Mouse (Mus musculus) hindbrain, postnatal 0 days (tissue): Measurements from ENCODE around the gene Pitpnc1. TPM values are rescaled to one million over a fixed set of nuclear protein-coding genes. Genes with fewer than 3 reads are reported as not detected.
A peak's percentile ranks its signal among the peaks of the same experiment; 100 is the strongest.
"Not testable (repeated sequence)": the region's sequence is repeated elsewhere in the genome, so short reads cannot be mapped to it uniquely, and the experiment has no call there.

ENCODE experiments used
- ATAC-seq: fragments of 200-750 bp; cut with Nextera tagmentation; 2 replicates; pipeline ENCODE4 v1.8.0; 2017; ENCODE audit warnings: mild to moderate bottlenecking, moderate TSS enrichment, moderate library complexity
- DNase-seq: peaks from one replicate; pipeline ENCODE4 v3.0.0-alpha.2; 2015; ENCODE audit warnings: low spot score
- H3K27ac ChIP-seq: fragments of 300-500 bp; sonication (generic); 2 replicates; pipeline ENCODE4 v1.5.1; 2014; ENCODE audit warnings: mild to moderate bottlenecking
- H3K27me3 ChIP-seq: fragments of 300-500 bp; sonication (generic); 2 replicates; pipeline ENCODE4 v1.6.1; 2014; ENCODE audit warnings: low read length, mixed read lengths; ENCODE audit not compliant: insufficient read depth
- H3K36me3 ChIP-seq: fragments of 300-500 bp; sonication (generic); 2 replicates; pipeline ENCODE4 v1.6.1; 2014; ENCODE audit warnings: low read length, mixed read lengths; ENCODE audit not compliant: insufficient read depth
- H3K4me1 ChIP-seq: fragments of 300-500 bp; sonication (generic); 2 replicates; pipeline ENCODE4 v1.6.1; 2014; ENCODE audit warnings: antibody characterized with exemption, low read length, mixed read lengths; ENCODE audit not compliant: insufficient read depth
- H3K4me2 ChIP-seq: fragments of 300-500 bp; sonication (generic); 2 replicates; pipeline ENCODE4 v1.6.1; 2014; ENCODE audit warnings: low read depth, mild to moderate bottlenecking, low read length, moderate library complexity, mixed read lengths
- H3K4me3 ChIP-seq: fragments of 300-500 bp; sonication (generic); 2 replicates; pipeline ENCODE4 v1.5.1; 2014; ENCODE audit warnings: low read length
- H3K9ac ChIP-seq: fragments of 300-500 bp; sonication (generic); replicated peaks from 2 replicates; pipeline ENCODE4 v1.6.1; 2014; ENCODE audit warnings: mild to moderate bottlenecking, low read length, moderate library complexity, mixed read lengths
- H3K9me3 ChIP-seq: fragments of 300-500 bp; sonication (generic); 2 replicates; pipeline ENCODE4 v1.6.1; 2016; ENCODE audit warnings: low read length, mixed read lengths
- CTCF ChIP-seq: IDR thresholded peaks from 2 replicates; pipeline ENCODE4 v1.5.1; 2016; ENCODE audit warnings: antibody characterized with exemption, control low read depth, low read depth
- WGBS: fragments of 180-500 bp; shearing (Covaris S2); extraction: QIAGEN DNeasy Blood & Tissue Kit; methylation state at CpG from one replicate; pipeline ENCODE4 v1.1.7; 2014; 5-methylcytosine and 5-hydroxymethylcytosine counted together
- polyA plus RNA-seq: library from polyadenylated mRNA; unstranded; fragments of >200 nt; fragmentation: Nextera tagmentation; extraction: Ambion mirVana; gene quantifications from 2 replicates; pipeline ENCODE4 v1.2.1, GENCODE M21; 2015
- total RNA-seq: library from RNA; depleted of rRNA; stranded (reverse); fragments of >200 nt; gene quantifications from 2 replicates; pipeline ENCODE4 v1.2.3, GENCODE M21; 2014

Gene Pitpnc1
- total and polyA plus RNA-seq, 2 experiments from 2014 or later: 42.2 to 43.6 TPM

DNA sequence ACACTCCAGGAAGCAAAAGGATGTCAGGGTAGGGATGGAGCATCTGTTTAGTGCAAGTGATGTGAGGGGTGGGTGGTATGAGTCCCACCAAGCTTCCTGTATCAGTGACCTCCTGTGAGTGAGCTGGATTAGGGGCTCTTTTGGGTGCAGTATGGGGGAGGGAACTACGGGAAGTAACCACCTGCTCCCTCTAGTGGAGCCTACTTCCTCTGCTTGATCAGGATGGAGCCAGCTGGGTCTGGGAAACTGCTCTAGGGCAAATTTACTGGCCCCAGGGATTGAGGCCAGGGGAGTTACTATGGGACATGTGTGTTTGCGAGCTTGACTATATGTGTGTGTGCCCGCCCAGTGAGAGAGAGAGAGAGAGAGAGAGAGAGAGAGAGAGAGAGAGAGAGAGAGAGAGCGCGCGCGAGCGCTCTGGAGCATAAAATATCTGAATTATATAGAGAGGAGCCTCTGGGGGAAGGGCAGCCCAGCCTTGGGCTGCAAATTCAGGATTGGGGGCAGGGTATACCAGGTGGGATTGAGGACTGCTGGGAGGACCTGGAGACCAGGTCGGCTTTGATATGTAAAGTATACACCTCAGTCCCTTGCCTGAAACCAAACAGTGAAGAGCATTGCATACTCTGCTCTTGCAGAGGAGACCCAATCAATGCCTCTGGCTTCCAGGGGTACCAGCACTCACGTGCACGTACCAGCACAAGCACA lies 39.3 kb upstream of the Pitpnc1 start:
- peak; percentile 80 for ATAC-seq
- peak; percentile 58 for TF ChIP-seq CTCF
- H3K9me3 ChIP-seq: no peaks in the 10 kb centered on the region

DNA sequence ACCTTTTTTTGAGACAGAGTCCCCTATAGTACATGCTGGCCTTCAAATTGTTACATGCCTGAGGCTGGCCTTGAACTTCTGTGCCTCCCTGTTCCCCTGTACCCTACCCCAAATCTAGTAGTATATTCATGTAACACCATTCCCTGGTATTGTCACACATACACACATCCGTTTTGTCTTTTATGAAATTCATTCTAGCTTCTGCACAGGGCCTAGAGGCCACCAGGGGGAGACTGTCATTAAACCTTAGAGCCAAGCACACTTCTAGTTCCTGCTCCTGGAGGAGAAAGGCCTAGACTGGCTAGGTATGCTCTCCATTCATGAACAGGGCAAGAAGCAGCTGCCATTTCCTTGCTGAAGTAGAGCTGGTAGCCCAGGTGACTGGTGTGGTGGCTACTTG lies 35.8 kb upstream of the Pitpnc1 start:
- ATAC-seq: no peak

More for the DNA sequence above, 39.3 kb upstream of the Pitpnc1 start:
- Histone ChIP-seq H3K27ac (no peak overlapping the region), H3K36me3 (no peaks in the 10 kb centered on the region), H3K27me3 (no peaks in the 10 kb centered on the region), H3K4me2 (peak overlapping the region; percentile 36), H3K9ac (no peak overlapping the region), H3K4me1 (no peaks in the 10 kb centered on the region), H3K4me3 (no peak overlapping the region)
- DNase-seq: peak; percentile 73
- 21% methylated on average over 11 of the region's 11 CpGs for WGBS

DNA sequence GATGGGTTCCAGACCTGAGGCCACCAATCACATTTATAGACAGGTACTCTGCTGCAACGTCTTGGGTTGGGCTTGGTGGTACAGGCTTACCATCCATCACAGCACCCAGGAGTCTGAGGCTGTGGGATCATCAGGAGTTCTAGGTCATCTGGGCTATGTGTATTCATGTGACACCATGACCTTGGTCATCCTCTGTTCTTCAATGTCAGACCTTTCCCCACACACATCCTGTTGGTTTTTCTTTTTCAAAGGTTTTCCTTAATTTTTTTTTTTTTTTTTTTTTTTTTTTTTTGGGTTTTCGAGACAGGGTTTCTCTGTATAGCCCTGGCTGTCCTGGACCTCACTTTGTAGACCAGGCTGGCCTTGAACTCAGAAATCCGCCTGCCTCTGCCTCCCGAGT lies 33.9 kb upstream of the Pitpnc1 start:
- H3K27me3 ChIP-seq, H3K36me3 ChIP-seq, H3K4me3 ChIP-seq, H3K9me3 ChIP-seq, DNase-seq, H3K4me1 ChIP-seq, ATAC-seq, H3K4me2 ChIP-seq, H3K9ac ChIP-seq, H3K27ac ChIP-seq: not testable (repeated sequence)
- WGBS: 93% methylated on average over 3 of the region's 4 CpGs

More for the DNA sequence above, 35.8 kb upstream of the Pitpnc1 start:
- H3K4me3 ChIP-seq: no peak overlapping the region
- no peaks in the 10 kb centered on the region for H3K36me3 ChIP-seq
- 63% methylated on average over 1 of the region's 1 CpGs for WGBS
- peak; percentile 60 for TF ChIP-seq CTCF
- no peaks in the 10 kb centered on the region for H3K4me1 ChIP-seq
- H3K27me3 ChIP-seq: no peaks in the 10 kb centered on the region
- H3K4me2 ChIP-seq: no peak overlapping the region
- H3K9me3 ChIP-seq: no peaks in the 10 kb centered on the region
- H3K9ac ChIP-seq: no peak overlapping the region
- H3K27ac ChIP-seq: no peak overlapping the region
- DNase-seq: peak; percentile 23

DNA sequence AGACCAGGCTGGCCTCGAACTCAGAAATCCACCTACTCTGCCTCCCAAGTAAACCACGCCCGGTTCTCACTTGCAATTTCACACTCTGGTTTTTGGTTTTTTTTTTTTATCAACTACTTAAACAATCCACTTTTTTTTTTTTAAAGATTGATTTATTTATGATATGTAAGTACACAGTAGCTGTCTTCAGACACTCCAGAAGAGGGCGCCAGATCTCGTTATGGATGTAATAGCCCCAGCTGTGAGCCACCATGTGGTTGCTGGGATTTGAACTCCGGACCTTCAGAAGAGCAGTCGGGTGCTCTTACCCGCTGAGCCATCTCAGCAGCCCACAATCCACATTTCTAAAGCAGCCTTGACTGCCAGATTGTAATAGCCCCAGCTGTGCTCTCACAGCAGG lies 32.3 kb upstream of the Pitpnc1 start:
- Histone ChIP-seq H3K36me3 (peaks cover 8% of the 10 kb centered on the region), H3K9ac (no peak overlapping the region), H3K27me3 (no peaks in the 10 kb centered on the region), H3K4me2 (no peak overlapping the region), H3K9me3 (no peaks in the 10 kb centered on the region), H3K4me3 (no peak overlapping the region), H3K4me1 (no peaks in the 10 kb centered on the region), H3K27ac (no peak overlapping the region)
- no peak for DNase-seq
- ATAC-seq: no peak
- WGBS: 85% methylated on average over 8 of the region's 8 CpGs
- TF ChIP-seq CTCF: 0 out of 2 replicates have a peak, but pooled peaks have one; percentile 12

DNA sequence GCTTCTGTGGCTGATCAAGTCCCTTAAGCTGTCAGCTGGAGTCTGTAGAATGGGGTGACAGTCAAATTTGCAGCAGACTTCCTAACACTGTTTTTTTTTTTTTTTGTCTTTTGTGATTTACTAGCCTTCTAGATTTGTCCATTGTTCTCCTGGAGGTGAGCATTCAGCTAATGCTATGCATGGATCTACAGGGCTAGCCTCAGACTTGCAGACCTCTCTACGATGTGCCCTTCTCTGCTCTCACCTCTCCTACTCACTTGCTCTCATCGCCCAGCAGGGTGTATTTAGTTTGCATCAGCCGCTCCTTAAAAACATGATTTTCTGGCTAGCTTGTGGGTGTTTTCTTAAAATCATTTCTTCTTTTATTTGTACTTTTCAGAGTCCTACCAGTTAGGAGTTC lies 13.8 kb upstream of the Pitpnc1 start:
- H3K9me3 ChIP-seq: no peaks in the 10 kb centered on the region
- DNase-seq (no peak), ATAC-seq (no peak)
- no peak overlapping the region for H3K4me2 ChIP-seq
- H3K27ac ChIP-seq: no peak overlapping the region
- H3K9ac ChIP-seq: no peak overlapping the region
- TF ChIP-seq CTCF: no peak
- no peaks in the 10 kb centered on the region for H3K27me3 ChIP-seq
- peaks cover 26% of the 10 kb centered on the region for H3K36me3 ChIP-seq
- no peak overlapping the region for H3K4me3 ChIP-seq
- peaks cover 11% of the 10 kb centered on the region for H3K4me1 ChIP-seq
- WGBS: 91% methylated on average over 3 of the region's 3 CpGs

DNA sequence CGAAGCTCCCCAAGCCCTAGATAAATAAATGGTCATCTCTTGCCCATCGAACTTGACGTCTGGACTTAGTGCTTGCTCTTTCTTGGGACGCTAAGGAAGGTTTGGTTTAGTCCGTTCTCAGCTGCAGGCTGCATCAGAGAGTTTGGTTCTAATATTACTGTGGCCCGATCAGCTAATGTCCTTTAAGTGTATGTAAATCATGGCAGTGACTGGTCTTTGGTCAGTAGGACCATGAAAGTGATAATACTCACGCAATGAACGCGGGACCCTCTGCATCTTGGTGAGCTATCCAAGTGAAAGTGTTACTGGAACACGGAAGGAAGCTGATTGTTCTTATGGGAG lies 9.3 kb upstream of the Pitpnc1 start:
- peak overlapping the region; percentile 66 for H3K4me3 ChIP-seq
- peaks cover 11% of the 10 kb centered on the region for H3K4me1 ChIP-seq

More for the DNA sequence above, 9.3 kb upstream of the Pitpnc1 start:
- no peak for DNase-seq
- no peak for TF ChIP-seq CTCF
- Histone ChIP-seq H3K4me2 (peak overlapping the region; percentile 93), H3K27me3 (no peaks in the 10 kb centered on the region), H3K36me3 (no peaks in the 10 kb centered on the region; the same call in 1 of the 2 replicates), H3K9me3 (no peaks in the 10 kb centered on the region), H3K27ac (peak overlapping the region; percentile 82), H3K9ac (peak overlapping the region; percentile 89)
- WGBS: 1% methylated on average over 10 of the region's 10 CpGs
- ATAC-seq: no peak
